Mouse (Mus musculus): Measurements from ENCODE around the gene Usp44. TPM values are rescaled to one million over a fixed set of nuclear protein-coding genes. Genes with fewer than 3 reads are reported as not detected.
"Not testable (repeated sequence)": the region's sequence is repeated elsewhere in the genome, so short reads cannot be mapped to it uniquely, and the experiment has no call there.

Usp44 gene
- polyA plus RNA-seq (2015; fragmentation: Nextera tagmentation; extraction: Ambion mirVana): 0.29 and 0.30 TPM in 2 replicates

- Histone ChIP-seq H3K9me3 (no peaks in the 10 kb centered on the region), H3K4me2 (peak within 1 kb of the TSS; percentile 46), H3K27me3 (peaks cover 64% of the 10 kb centered on the region), H3K36me3 (no peaks in the 10 kb centered on the region), H3K27ac (no peak within 1 kb of the TSS), H3K4me1 (peaks cover 28% of the 10 kb centered on the region), H3K9ac (no peak within 1 kb of the TSS), H3K4me3 (peak within 1 kb of the TSS; percentile 7)
- no peak for ATAC-seq (ENCODE audit: borderline replicate concordance, extremely low read depth, low FRiP score, low TSS enrichment)
- 10% methylated on average over 22 of the region's 22 CpGs for WGBS
Measured at GRCm38 (mm10) chr10:93830931-93831729, at the start of gene Usp44. Gene Usp44, plus strand, starts transcription at chr10:93831555.

GRCm38 (mm10) chr10:93783216-93784013, 47.9 kb upstream of the Usp44 start:
- no peaks in the 10 kb centered on the region for H3K9me3 ChIP-seq
- WGBS: 55% methylated on average over 15 of the region's 15 CpGs
- no peaks in the 10 kb centered on the region for H3K27me3 ChIP-seq
- H3K36me3 ChIP-seq: no peaks in the 10 kb centered on the region
- H3K4me2 ChIP-seq: no peak overlapping the region
- ATAC-seq (ENCODE audit: borderline replicate concordance, extremely low read depth, low FRiP score, low TSS enrichment): no peak
- H3K27ac ChIP-seq: peak overlapping the region; percentile 15; the same call in 1 of the 2 replicates
- no peak overlapping the region for H3K4me3 ChIP-seq
- H3K9ac ChIP-seq: no peak overlapping the region
- H3K4me1 ChIP-seq: no peaks in the 10 kb centered on the region

- Histone ChIP-seq H3K4me2 (no peak overlapping the region), H3K27me3 (no peaks in the 10 kb centered on the region)
- WGBS: 60% methylated on average over 8 of the region's 8 CpGs
Measured at GRCm38 (mm10) chr10:93799711-93800362, 31.5 kb upstream of the Usp44 start.

GRCm38 (mm10) chr10:93800363-93800722, 31.0 kb upstream of the Usp44 start:
- no peak overlapping the region for H3K27ac ChIP-seq
- no peaks in the 10 kb centered on the region for H3K36me3 ChIP-seq
- no peaks in the 10 kb centered on the region for H3K9me3 ChIP-seq
- no peaks in the 10 kb centered on the region for H3K27me3 ChIP-seq
- no peaks in the 10 kb centered on the region for H3K4me1 ChIP-seq
- no peak overlapping the region for H3K9ac ChIP-seq
- no peak overlapping the region for H3K4me2 ChIP-seq
- ATAC-seq (ENCODE audit: borderline replicate concordance, extremely low read depth, low FRiP score, low TSS enrichment): no peak
- no peak overlapping the region for H3K4me3 ChIP-seq
- WGBS: 65% methylated on average over 4 of the region's 4 CpGs

More at GRCm38 (mm10) chr10:93799711-93800362, 31.5 kb upstream of the Usp44 start:
- no peak overlapping the region for H3K9ac ChIP-seq
- no peaks in the 10 kb centered on the region for H3K36me3 ChIP-seq
- H3K9me3 ChIP-seq: no peaks in the 10 kb centered on the region
- H3K4me3 ChIP-seq: no peak overlapping the region
- H3K4me1 ChIP-seq: no peaks in the 10 kb centered on the region
- no peak overlapping the region for H3K27ac ChIP-seq
- ATAC-seq (ENCODE audit: borderline replicate concordance, extremely low read depth, low FRiP score, low TSS enrichment): no peak

- Histone ChIP-seq H3K9ac (no peak overlapping the region), H3K36me3 (no peaks in the 10 kb centered on the region), H3K27ac (no peak overlapping the region), H3K4me3 (no peak overlapping the region), H3K27me3 (no peaks in the 10 kb centered on the region), H3K9me3 (no peaks in the 10 kb centered on the region), H3K4me2 (no peak overlapping the region), H3K4me1 (no peaks in the 10 kb centered on the region)
- 79% methylated on average over 5 of the region's 5 CpGs for WGBS
- ATAC-seq (ENCODE audit: borderline replicate concordance, extremely low read depth, low FRiP score, low TSS enrichment): no peak
Measured at GRCm38 (mm10) chr10:93800895-93801294, 30.5 kb upstream of the Usp44 start.

- no peaks in the 10 kb centered on the region for H3K9me3 ChIP-seq
- no peak overlapping the region for H3K9ac ChIP-seq
- no peaks in the 10 kb centered on the region for H3K4me1 ChIP-seq
- no peak for ATAC-seq (ENCODE audit: borderline replicate concordance, extremely low read depth, low FRiP score, low TSS enrichment)
- 69% methylated on average over 6 of the region's 6 CpGs for WGBS
- H3K36me3 ChIP-seq: no peaks in the 10 kb centered on the region
- H3K27me3 ChIP-seq: no peaks in the 10 kb centered on the region
- no peak overlapping the region for H3K4me3 ChIP-seq
- no peak overlapping the region for H3K4me2 ChIP-seq
- no peak overlapping the region for H3K27ac ChIP-seq
Measured at GRCm38 (mm10) chr10:93803199-93803598, 28.2 kb upstream of the Usp44 start.

- not testable (repeated sequence) for H3K4me2 ChIP-seq; H3K27me3 ChIP-seq; H3K36me3 ChIP-seq; H3K4me3 ChIP-seq; H3K9me3 ChIP-seq; H3K9ac ChIP-seq; H3K4me1 ChIP-seq; H3K27ac ChIP-seq; ATAC-seq (ENCODE audit: borderline replicate concordance, extremely low read depth, low FRiP score, low TSS enrichment)
- 91% methylated on average over 8 of the region's 8 CpGs for WGBS
Measured at GRCm38 (mm10) chr10:93809438-93809837, 21.9 kb upstream of the Usp44 start.

GRCm38 (mm10) chr10:93810590-93811185, 20.7 kb upstream of the Usp44 start:
- H3K9ac ChIP-seq: no peak overlapping the region
- peaks cover 4% of the 10 kb centered on the region; the same call in 1 of the 2 replicates for H3K4me1 ChIP-seq
- no peak overlapping the region for H3K27ac ChIP-seq
- no peaks in the 10 kb centered on the region for H3K27me3 ChIP-seq
- no peaks in the 10 kb centered on the region for H3K9me3 ChIP-seq
- H3K4me2 ChIP-seq: no peak overlapping the region
- H3K4me3 ChIP-seq: no peak overlapping the region
- H3K36me3 ChIP-seq: no peaks in the 10 kb centered on the region
- WGBS: 49% methylated on average over 7 of the region's 7 CpGs
- no peak for ATAC-seq (ENCODE audit: borderline replicate concordance, extremely low read depth, low FRiP score, low TSS enrichment)

GRCm38 (mm10) chr10:93812098-93812497, 19.3 kb upstream of the Usp44 start:
- Histone ChIP-seq H3K27me3 (0 out of 2 replicates have a peak, but pooled peaks cover 3% of the 10 kb centered on the region), H3K36me3 (no peaks in the 10 kb centered on the region), H3K4me1 (peaks cover 4% of the 10 kb centered on the region; the same call in 1 of the 2 replicates), H3K4me3 (no peak overlapping the region), H3K4me2 (no peak overlapping the region), H3K27ac (no peak overlapping the region), H3K9me3 (no peaks in the 10 kb centered on the region), H3K9ac (no peak overlapping the region)
- 38% methylated on average over 7 of the region's 7 CpGs for WGBS
- ATAC-seq (ENCODE audit: borderline replicate concordance, extremely low read depth, low FRiP score, low TSS enrichment): no peak

- no peak overlapping the region for H3K9ac ChIP-seq
- peaks cover 4% of the 10 kb centered on the region; the same call in 1 of the 2 replicates for H3K4me1 ChIP-seq
- peaks cover 10% of the 10 kb centered on the region; the same call in 1 of the 2 replicates for H3K27me3 ChIP-seq
- ATAC-seq (ENCODE audit: borderline replicate concordance, extremely low read depth, low FRiP score, low TSS enrichment): no peak
- 12% methylated on average over 10 of the region's 10 CpGs for WGBS
- H3K9me3 ChIP-seq: no peaks in the 10 kb centered on the region
- peak overlapping the region; percentile 40 for H3K4me2 ChIP-seq
- no peak overlapping the region for H3K4me3 ChIP-seq
- no peak overlapping the region for H3K27ac ChIP-seq
- H3K36me3 ChIP-seq: no peaks in the 10 kb centered on the region
Measured at GRCm38 (mm10) chr10:93812774-93813415, 18.5 kb upstream of the Usp44 start.

- Histone ChIP-seq H3K4me3 (no peak overlapping the region), H3K9me3 (no peaks in the 10 kb centered on the region), H3K27ac (no peak overlapping the region), H3K9ac (no peak overlapping the region), H3K4me1 (peaks cover 4% of the 10 kb centered on the region; the same call in 1 of the 2 replicates), H3K27me3 (peaks cover 13% of the 10 kb centered on the region; the same call in 1 of the 2 replicates), H3K36me3 (no peaks in the 10 kb centered on the region), H3K4me2 (no peak overlapping the region)
- no peak for ATAC-seq (ENCODE audit: borderline replicate concordance, extremely low read depth, low FRiP score, low TSS enrichment)
- WGBS: 76% methylated on average over 10 of the region's 10 CpGs
Measured at GRCm38 (mm10) chr10:93813755-93814154, 17.6 kb upstream of the Usp44 start.
